Mouse (Mus musculus) kidney, embryonic 16.5 days (tissue): Measurements from ENCODE around the gene Tm4sf19. TPM values are rescaled to one million over a fixed set of nuclear protein-coding genes. Genes with fewer than 3 reads are reported as not detected.

Experiments
- ATAC-seq: fragments of 200-750 bp; cut with Nextera tagmentation; 2 replicates; pipeline ENCODE4 v1.8.0; 2017; ENCODE audit warnings: moderate TSS enrichment; ENCODE audit not compliant: low FRiP score, low TSS enrichment
- H3K27ac ChIP-seq: fragments of 300-500 bp; sonication (generic); 2 replicates; pipeline ENCODE4 v1.5.1; 2014; ENCODE audit warnings: low read length
- H3K27me3 ChIP-seq: fragments of 300-500 bp; sonication (generic); 2 replicates; pipeline ENCODE4 v1.6.1; 2014; ENCODE audit warnings: low read length, control low read depth, mixed read lengths; ENCODE audit not compliant: insufficient read depth
- H3K36me3 ChIP-seq: fragments of 300-500 bp; sonication (generic); 2 replicates; pipeline ENCODE4 v1.6.1; 2014; ENCODE audit warnings: low read length, control low read depth, mixed read lengths; ENCODE audit not compliant: insufficient read depth
- H3K4me1 ChIP-seq: fragments of 300-500 bp; sonication (generic); 2 replicates; pipeline ENCODE4 v1.6.1; 2014; ENCODE audit warnings: low read length, control low read depth, mixed read lengths; ENCODE audit not compliant: insufficient read depth
- H3K4me2 ChIP-seq: fragments of 300-500 bp; sonication (generic); replicated peaks from 2 replicates; pipeline ENCODE4 v1.6.1; 2014; ENCODE audit warnings: low read depth, low read length
- H3K4me3 ChIP-seq: fragments of 300-500 bp; sonication (generic); 2 replicates; pipeline ENCODE4 v1.5.1; 2014; ENCODE audit warnings: mild to moderate bottlenecking, low read length
- H3K9ac ChIP-seq: fragments of 300-500 bp; sonication (generic); replicated peaks from 2 replicates; pipeline ENCODE4 v1.6.1; 2014; ENCODE audit warnings: low read length
- H3K9me3 ChIP-seq: fragments of 300-500 bp; sonication (generic); 2 replicates; pipeline ENCODE4 v1.6.1; 2016; ENCODE audit warnings: low read length, control low read depth
- WGBS: fragments of 180-500 bp; shearing (Covaris S2); extraction: QIAGEN DNeasy Blood & Tissue Kit; methylation state at CpG from one replicate; pipeline ENCODE4 v1.1.7; 2014; 5-methylcytosine and 5-hydroxymethylcytosine counted together
- polyA plus RNA-seq: library from polyadenylated mRNA; unstranded; fragments of >200 nt; fragmentation: Nextera tagmentation; extraction: Ambion mirVana; gene quantifications from 2 replicates; pipeline ENCODE4 v1.2.1, GENCODE M21; 2015

Tm4sf19 gene
- polyA plus RNA-seq, 1 experiment from 2014 or later = not detected

GRCm38 (mm10) chr16:32395679-32396540, 4.4 kb upstream of the Tm4sf19 start:
- WGBS = 57% methylated on average over 6 of the region's 6 CpGs
- Histone ChIP-seq H3K4me1 (0 out of 2 replicates have a peak, but pooled peaks cover 5% of the 10 kb centered on the region), H3K27ac (peak overlapping the region; percentile 66), H3K4me3 (no peak overlapping the region), H3K9ac (0 out of 2 replicates have a peak overlapping the region, but pooled peaks have one; percentile 31), H3K4me2 (no peak overlapping the region), H3K9me3 (no peaks in the 10 kb centered on the region), H3K27me3 (no peaks in the 10 kb centered on the region), H3K36me3 (peaks cover 7% of the 10 kb centered on the region; the same call in 1 of the 2 replicates)
- ATAC-seq = no peak

- H3K9me3 ChIP-seq = no peaks in the 10 kb centered on the region
- no peak overlapping the region for H3K4me3 ChIP-seq
- H3K4me2 ChIP-seq = no peak overlapping the region
- peaks cover 5% of the 10 kb centered on the region; the same call in 1 of the 2 replicates for H3K36me3 ChIP-seq
- 70% methylated on average over 3 of the region's 3 CpGs for WGBS
- no peak for ATAC-seq
- H3K4me1 ChIP-seq = 0 out of 2 replicates have a peak, but pooled peaks cover 5% of the 10 kb centered on the region
- no peak overlapping the region for H3K9ac ChIP-seq
- H3K27ac ChIP-seq = peak overlapping the region; percentile 66; the same call in 1 of the 2 replicates
- H3K27me3 ChIP-seq = no peaks in the 10 kb centered on the region
These were observed 3.8 kb upstream of the Tm4sf19 start for GRCm38 (mm10) chr16:32396541-32396835.

GRCm38 (mm10) chr16:32398206-32398605, 2.1 kb upstream of the Tm4sf19 start:
- peaks cover 1% of the 10 kb centered on the region; the same call in 1 of the 2 replicates for H3K36me3 ChIP-seq
- H3K9ac ChIP-seq = no peak overlapping the region
- H3K27me3 ChIP-seq = no peaks in the 10 kb centered on the region
- H3K9me3 ChIP-seq = no peaks in the 10 kb centered on the region
- H3K27ac ChIP-seq = no peak overlapping the region
- H3K4me1 ChIP-seq = 0 out of 2 replicates have a peak, but pooled peaks cover 5% of the 10 kb centered on the region
- H3K4me2 ChIP-seq = no peak overlapping the region
- H3K4me3 ChIP-seq = no peak overlapping the region
- no peak for ATAC-seq
- WGBS = 73% methylated on average over 3 of the region's 3 CpGs

- 81% methylated on average over 9 of the region's 9 CpGs for WGBS
- Histone ChIP-seq H3K9ac (no peak overlapping the region), H3K4me1 (no peaks in the 10 kb centered on the region), H3K9me3 (no peaks in the 10 kb centered on the region), H3K4me3 (no peak overlapping the region), H3K36me3 (no peaks in the 10 kb centered on the region), H3K27ac (no peak overlapping the region), H3K27me3 (no peaks in the 10 kb centered on the region), H3K4me2 (no peak overlapping the region)
- ATAC-seq = no peak
These were observed 1.1 kb downstream of the Tm4sf19 start for GRCm38 (mm10) chr16:32401335-32401965.

- no peak overlapping the region for H3K4me3 ChIP-seq
- no peak overlapping the region for H3K4me2 ChIP-seq
- H3K4me1 ChIP-seq = no peaks in the 10 kb centered on the region
- WGBS = 83% methylated on average over 3 of the region's 3 CpGs
- no peak overlapping the region for H3K27ac ChIP-seq
- H3K9me3 ChIP-seq = no peaks in the 10 kb centered on the region
- no peak for ATAC-seq
- no peak overlapping the region for H3K9ac ChIP-seq
- H3K27me3 ChIP-seq = no peaks in the 10 kb centered on the region
- no peaks in the 10 kb centered on the region for H3K36me3 ChIP-seq
These were observed 2.5 kb downstream of the Tm4sf19 start for GRCm38 (mm10) chr16:32402818-32403217.

GRCm38 (mm10) chr16:32405716-32406115, 5.4 kb downstream of the Tm4sf19 start:
- Histone ChIP-seq H3K9ac (no peak overlapping the region), H3K4me3 (no peak overlapping the region), H3K9me3 (no peaks in the 10 kb centered on the region), H3K4me2 (no peak overlapping the region), H3K27ac (no peak overlapping the region), H3K36me3 (no peaks in the 10 kb centered on the region), H3K4me1 (no peaks in the 10 kb centered on the region), H3K27me3 (no peaks in the 10 kb centered on the region)
- ATAC-seq = no peak
- 92% methylated on average over 9 of the region's 9 CpGs for WGBS

GRCm38 (mm10) chr16:32406671-32407070, 6.4 kb downstream of the Tm4sf19 start:
- WGBS = 58% methylated on average over 6 of the region's 6 CpGs
- H3K4me3 ChIP-seq = no peak overlapping the region
- H3K9me3 ChIP-seq = no peaks in the 10 kb centered on the region
- H3K36me3 ChIP-seq = no peaks in the 10 kb centered on the region
- H3K4me1 ChIP-seq = no peaks in the 10 kb centered on the region
- ATAC-seq = no peak
- no peak overlapping the region for H3K27ac ChIP-seq
- H3K27me3 ChIP-seq = no peaks in the 10 kb centered on the region
- no peak overlapping the region for H3K9ac ChIP-seq
- no peak overlapping the region for H3K4me2 ChIP-seq

- Histone ChIP-seq H3K27ac (no peak overlapping the region), H3K4me1 (no peaks in the 10 kb centered on the region), H3K4me3 (no peak overlapping the region), H3K9ac (no peak overlapping the region), H3K27me3 (no peaks in the 10 kb centered on the region), H3K4me2 (no peak overlapping the region), H3K9me3 (no peaks in the 10 kb centered on the region), H3K36me3 (no peaks in the 10 kb centered on the region)
- ATAC-seq = no peak
- 82% methylated on average over 10 of the region's 10 CpGs for WGBS
These were observed 7.4 kb downstream of the Tm4sf19 start for GRCm38 (mm10) chr16:32407730-32408129.

- Histone ChIP-seq H3K4me1 (peaks cover 8% of the 10 kb centered on the region; the same call in 1 of the 2 replicates), H3K4me3 (no peak overlapping the region), H3K27me3 (no peaks in the 10 kb centered on the region), H3K9me3 (no peaks in the 10 kb centered on the region), H3K9ac (no peak overlapping the region), H3K27ac (no peak overlapping the region), H3K36me3 (no peaks in the 10 kb centered on the region), H3K4me2 (no peak overlapping the region)
- 60% methylated on average over 1 of the region's 1 CpGs for WGBS
- no peak for ATAC-seq
These were observed 17.2 kb downstream of the Tm4sf19 start for GRCm38 (mm10) chr16:32417457-32417856.
